Mouse (Mus musculus): ENCODE measurements around the gene Bcl2.

- no peak for TF ChIP-seq POLR2A (IDR thresholded peaks at IDR 0.05; ENCODE audit: low read depth, low read length)
- no peak for TF ChIP-seq CTCF (IDR thresholded peaks at IDR 0.05; ENCODE audit: borderline replicate concordance, insufficient read depth, low read length)
Observed at GRCm38 (mm10) chr1:106579768-106580167, 134.3 kb downstream of the Bcl2 start.
